Mouse (Mus musculus) lung, postnatal 0 days (tissue): ENCODE results near the gene Slc25a4. TPM values are rescaled to one million over a fixed set of nuclear protein-coding genes. Genes with fewer than 3 reads are reported as not detected.

Experiments used
- ATAC-seq: fragments of 200-750 bp; cut with Nextera tagmentation; 2 replicates; pipeline ENCODE4 v1.8.0; 2017; ENCODE audit warnings: moderate library complexity
- DNase-seq: peaks from one replicate; pipeline ENCODE4 v3.0.0-alpha.2; 2016; ENCODE audit warnings: low spot score
- H3K27ac ChIP-seq: fragments of 300-500 bp; sonication (generic); 2 replicates; pipeline ENCODE4 v1.5.1; 2014; ENCODE audit warnings: antibody characterized with exemption, mild to moderate bottlenecking, low read length, mixed read lengths
- H3K27me3 ChIP-seq: fragments of 300-500 bp; sonication (generic); replicated peaks from 2 replicates; pipeline ENCODE4 v1.6.1; 2014; ENCODE audit warnings: low read length, mixed read lengths; ENCODE audit not compliant: insufficient read depth
- H3K36me3 ChIP-seq: fragments of 300-500 bp; sonication (generic); 2 replicates; pipeline ENCODE4 v1.6.1; 2014; ENCODE audit warnings: low read length, mixed read lengths; ENCODE audit not compliant: insufficient read depth
- H3K4me1 ChIP-seq: fragments of 300-500 bp; sonication (generic); 2 replicates; pipeline ENCODE4 v1.6.1; 2014; ENCODE audit warnings: antibody characterized with exemption, low read depth, low read length, mixed read lengths; ENCODE audit not compliant: insufficient read depth
- H3K4me2 ChIP-seq: fragments of 300-500 bp; sonication (generic); replicated peaks from 2 replicates; pipeline ENCODE4 v1.6.1; 2014; ENCODE audit warnings: low read depth, mild to moderate bottlenecking, low read length, moderate library complexity, mixed read lengths
- H3K4me3 ChIP-seq: fragments of 300-500 bp; sonication (generic); 2 replicates; pipeline ENCODE4 v1.5.1; 2014; ENCODE audit warnings: low read depth, low read length
- H3K9ac ChIP-seq: fragments of 300-500 bp; sonication (generic); replicated peaks from 2 replicates; pipeline ENCODE4 v1.6.1; 2014; ENCODE audit warnings: low read depth, mild to moderate bottlenecking
- H3K9me3 ChIP-seq: fragments of 300-500 bp; sonication (generic); 2 replicates; pipeline ENCODE4 v1.6.1; 2016; ENCODE audit warnings: low read length, mixed read lengths
- CTCF ChIP-seq: IDR thresholded peaks from 2 replicates; pipeline ENCODE4 v1.5.1; 2016; ENCODE audit warnings: antibody characterized with exemption, mild to moderate bottlenecking
- EP300 ChIP-seq: IDR thresholded peaks from 2 replicates; pipeline ENCODE4 v1.6.1; 2016; ENCODE audit warnings: antibody characterized with exemption, mild to moderate bottlenecking, control low read depth
- WGBS: fragments of 180-500 bp; shearing (Covaris S2); extraction: QIAGEN DNeasy Blood & Tissue Kit; methylation state at CpG from one replicate; pipeline ENCODE4 v1.1.7; 2014; 5-methylcytosine and 5-hydroxymethylcytosine counted together
- polyA plus RNA-seq: library from polyadenylated mRNA; unstranded; fragments of >200 nt; fragmentation: Nextera tagmentation; extraction: Ambion mirVana; gene quantifications from 2 replicates; pipeline ENCODE4 v1.2.1, GENCODE M21; 2015

Slc25a4 gene
- polyA plus RNA-seq, 1 experiment from 2014 or later = 307 TPM

GRCm38 (mm10) chr8:46225501-46225900 is 14.4 kb upstream of the Slc25a4 start:
- Histone ChIP-seq H3K9ac (no peak overlapping the region), H3K27me3 (no peaks in the 10 kb centered on the region), H3K4me3 (no peak overlapping the region), H3K4me1 (no peaks in the 10 kb centered on the region), H3K9me3 (no peaks in the 10 kb centered on the region), H3K27ac (no peak overlapping the region), H3K36me3 (no peaks in the 10 kb centered on the region), H3K4me2 (no peak overlapping the region)
- DNase-seq = peak; percentile 51
- TF ChIP-seq CTCF = no peak
- TF ChIP-seq EP300 = no peak
- WGBS = 53% methylated on average over 3 of the region's 3 CpGs
- ATAC-seq = peak; percentile 49

DNA sequence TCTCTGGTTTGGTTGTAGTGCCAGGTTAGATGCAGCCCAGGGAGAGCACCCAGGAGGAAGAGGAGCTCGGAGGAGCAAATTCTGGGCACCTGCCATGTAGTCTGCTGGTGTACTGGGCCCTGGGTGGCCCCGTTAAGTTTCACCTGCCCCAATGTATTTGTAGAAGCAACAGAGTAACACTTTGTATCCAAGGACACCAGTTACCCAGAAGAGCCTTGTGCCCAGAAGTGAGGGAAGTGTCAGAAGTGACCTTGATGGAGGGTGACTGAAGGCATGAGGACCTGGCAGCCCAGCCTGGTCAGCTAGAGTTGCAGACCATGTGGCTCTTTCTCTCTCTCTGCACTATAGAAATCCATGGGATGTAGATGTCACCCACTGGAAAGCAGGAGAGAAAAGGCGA is 9.5 kb upstream of the Slc25a4 start:
- DNase-seq = no peak
- H3K9ac ChIP-seq = no peak overlapping the region
- H3K27me3 ChIP-seq = no peaks in the 10 kb centered on the region
- H3K4me2 ChIP-seq = no peak overlapping the region
- WGBS = 65% methylated on average over 3 of the region's 3 CpGs
- no peak for ATAC-seq
- no peaks in the 10 kb centered on the region for H3K36me3 ChIP-seq
- H3K4me1 ChIP-seq = no peaks in the 10 kb centered on the region
- H3K9me3 ChIP-seq = no peaks in the 10 kb centered on the region
- no peak for TF ChIP-seq EP300
- no peak for TF ChIP-seq CTCF
- H3K27ac ChIP-seq = no peak overlapping the region
- H3K4me3 ChIP-seq = no peak overlapping the region

DNA sequence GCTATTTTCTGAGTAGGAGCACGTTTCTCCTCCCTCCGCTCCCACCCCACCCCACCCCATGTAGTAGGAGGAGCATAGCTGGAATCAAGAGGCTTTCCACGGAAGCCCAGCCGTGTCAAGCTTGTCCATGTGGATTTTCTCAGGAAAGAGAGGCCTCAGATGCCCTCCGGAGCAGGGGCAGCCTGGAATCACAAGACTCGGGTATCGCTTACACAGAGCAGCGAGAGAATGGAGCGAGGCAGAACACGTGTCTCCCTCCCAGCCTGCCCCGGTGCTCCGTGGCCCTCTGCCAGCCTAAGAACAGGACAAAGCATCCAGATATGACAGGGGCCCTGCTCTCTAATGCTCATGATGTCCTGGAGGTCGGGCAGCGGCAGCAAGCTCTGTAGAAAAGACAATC is 5.8 kb upstream of the Slc25a4 start:
- DNase-seq (peak; percentile 29), ATAC-seq (peak; percentile 67)
- no peaks in the 10 kb centered on the region; the same call in 1 of the 2 replicates for H3K4me1 ChIP-seq
- peak overlapping the region; percentile 25; the same call in 1 of the 2 replicates for H3K4me3 ChIP-seq
- no peaks in the 10 kb centered on the region for H3K27me3 ChIP-seq
- 0 out of 2 replicates have a peak overlapping the region, but pooled peaks have one; percentile 19 for H3K9ac ChIP-seq
- H3K27ac ChIP-seq = no peak overlapping the region
- 4% methylated on average over 14 of the region's 14 CpGs for WGBS
- H3K4me2 ChIP-seq = peak overlapping the region; percentile 56
- no peaks in the 10 kb centered on the region for H3K9me3 ChIP-seq
- TF ChIP-seq EP300 (no peak), CTCF (no peak)
- H3K36me3 ChIP-seq = no peaks in the 10 kb centered on the region

GRCm38 (mm10) chr8:46213971-46214480 is 2.9 kb upstream of the Slc25a4 start:
- ATAC-seq = no peak
- 66% methylated on average over 2 of the region's 2 CpGs for WGBS
- Histone ChIP-seq H3K9ac (no peak overlapping the region), H3K27ac (no peak overlapping the region), H3K4me1 (peaks cover 7% of the 10 kb centered on the region; the same call in 1 of the 2 replicates), H3K4me2 (no peak overlapping the region), H3K27me3 (no peaks in the 10 kb centered on the region), H3K36me3 (no peaks in the 10 kb centered on the region), H3K4me3 (no peak overlapping the region), H3K9me3 (no peaks in the 10 kb centered on the region)
- no peak for DNase-seq
- no peak for TF ChIP-seq CTCF
- no peak for TF ChIP-seq EP300

DNA sequence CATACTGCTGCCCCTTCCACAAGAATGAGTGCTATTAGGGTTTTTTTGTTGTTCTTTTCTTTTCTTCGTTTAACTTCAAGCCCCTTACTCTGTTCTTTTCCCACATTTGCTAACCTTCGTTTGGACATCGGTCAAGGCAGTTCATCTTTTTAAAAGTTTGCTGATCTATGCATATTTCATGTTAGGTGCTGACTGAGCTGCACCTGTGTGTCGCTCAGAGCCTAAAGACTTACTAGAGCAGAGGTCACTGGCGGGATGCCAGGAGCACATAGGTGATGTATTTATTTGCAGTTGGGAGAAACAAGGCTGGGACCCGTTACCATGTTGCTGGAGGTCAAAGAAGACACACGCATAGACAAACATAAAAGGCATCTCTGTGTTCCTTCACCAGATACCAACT is 1.1 kb upstream of the Slc25a4 start:
- H3K4me3 ChIP-seq = no peak overlapping the region
- H3K27me3 ChIP-seq = no peaks in the 10 kb centered on the region
- no peak overlapping the region for H3K27ac ChIP-seq
- WGBS = 57% methylated on average over 7 of the region's 7 CpGs
- no peaks in the 10 kb centered on the region for H3K9me3 ChIP-seq
- peaks cover 9% of the 10 kb centered on the region; the same call in 1 of the 2 replicates for H3K4me1 ChIP-seq
- H3K9ac ChIP-seq = no peak overlapping the region
- no peaks in the 10 kb centered on the region for H3K36me3 ChIP-seq
- DNase-seq (no peak), ATAC-seq (no peak)
- no peak overlapping the region for H3K4me2 ChIP-seq
- no peak for TF ChIP-seq CTCF
- no peak for TF ChIP-seq EP300

GRCm38 (mm10) chr8:46211611-46212071 is 557 bp upstream of the Slc25a4 start:
- H3K9me3 ChIP-seq = no peaks in the 10 kb centered on the region
- H3K9ac ChIP-seq = peak overlapping the region; percentile 24; the same call in 1 of the 2 replicates
- TF ChIP-seq EP300 (no peak), CTCF (no peak)
- no peaks in the 10 kb centered on the region for H3K27me3 ChIP-seq
- H3K27ac ChIP-seq = peak overlapping the region; percentile 91
- peaks cover 9% of the 10 kb centered on the region; the same call in 1 of the 2 replicates for H3K4me1 ChIP-seq
- WGBS = 18% methylated on average over 13 of the region's 13 CpGs
- DNase-seq (no peak), ATAC-seq (no peak)
- peak overlapping the region; percentile 80 for H3K4me3 ChIP-seq
- peaks cover 5% of the 10 kb centered on the region; the same call in 1 of the 2 replicates for H3K36me3 ChIP-seq
- H3K4me2 ChIP-seq = peak overlapping the region; percentile 79
